ENCODE assay signal across 25 mouse cellular contexts in the genomic region with DNA sequence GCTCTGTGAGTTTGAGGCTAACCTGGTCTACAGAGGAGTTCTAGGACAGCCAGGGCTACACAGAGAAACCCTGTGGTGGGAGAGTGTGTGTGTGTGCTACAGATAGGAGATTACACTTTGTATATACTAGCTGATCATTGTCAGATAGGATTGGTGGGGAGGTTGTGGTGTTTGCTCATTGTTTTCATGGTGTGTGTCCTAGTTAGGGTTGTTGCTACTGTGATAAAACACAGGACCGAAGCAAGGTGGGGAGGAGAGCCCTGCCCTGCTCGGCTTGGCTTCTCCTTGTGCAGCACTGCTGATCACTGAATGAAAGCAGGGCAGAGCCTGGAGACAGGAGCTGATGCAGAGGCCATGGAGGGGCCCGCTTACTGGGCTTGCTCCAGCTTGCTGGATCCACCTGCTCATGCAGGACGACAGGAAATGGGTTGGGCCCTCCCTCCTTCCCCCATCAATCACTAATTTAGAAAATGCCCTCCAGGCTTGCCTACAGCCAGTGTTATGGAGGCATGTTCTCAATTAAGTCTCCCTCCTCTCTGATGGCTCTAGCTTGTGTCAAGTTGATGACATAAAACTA. TPM values are rescaled to one million over a fixed set of nuclear protein-coding genes. Genes with fewer than 3 reads are reported as not detected.
A peak's percentile ranks its signal among the peaks of the same experiment; 100 is the strongest.
DNase-seq lines count a peak whose midpoint lies in the region; ATAC-seq and TF ChIP-seq lines count a peak whose summit lies in the region.
"Had no signal": no experiment of that assay in that cellular context is flagged by ENCODE, and none has a peak within 500 bp of the region (broad histone marks: within the 10 kb centered on the region; RNA-seq: fewer than 3 reads in every experiment).

No protein-coding gene starts in this region.

- no peak overlapping the region for H3K27ac ChIP-seq in stomach, embryonic 15.5 days
- no peak overlapping the region for H3K27ac ChIP-seq in stomach, postnatal 0 days (replicated peaks)
- H3K27ac ChIP-seq in limb, embryonic 11.5 days (replicated peaks; ENCODE audit: low read depth, low read length), result no peak overlapping the region
- no peak overlapping the region for H3K27ac ChIP-seq in stomach, embryonic 16.5 days (ENCODE audit: low read length)
- no peak overlapping the region for H3K27ac ChIP-seq in left cerebral cortex, adult 2 months
- H3K27ac ChIP-seq: forebrain, embryonic 13.5 days; heart, embryonic 10.5 days; hindbrain, embryonic 12.5 days; limb, embryonic 12.5 days; macrophage had no signal

- no peak for TF ChIP-seq EP300 in stomach, postnatal 0 days (optimal IDR thresholded peaks at IDR 0.05)

- TF ChIP-seq CTCF in stomach, postnatal 0 days (IDR thresholded peaks at IDR 0.05; ENCODE audit: low read depth), result no peak
- no peak for TF ChIP-seq CTCF in left cerebral cortex, adult 2 months (IDR thresholded peaks at IDR 0.05)

- ATAC-seq in stomach, embryonic 15.5 days (ENCODE audit: insufficient read depth, low FRiP score, low read depth), result peak; percentile 47; the same call in 1 of the 2 replicates
- ATAC-seq in stomach, postnatal 0 days (ENCODE audit: low FRiP score, low TSS enrichment), result no peak
- ATAC-seq in limb, embryonic 11.5 days (ENCODE audit: insufficient number of reproducible peaks, low FRiP score, low TSS enrichment, low read depth), result no peak
- peak; percentile 56; the same call in 1 of the 2 replicates for ATAC-seq in stomach, embryonic 16.5 days (ENCODE audit: insufficient read depth, low FRiP score)
- ATAC-seq: forebrain, embryonic 13.5 days had no signal

- no peaks in the 10 kb centered on the region for H3K4me1 ChIP-seq in stomach, embryonic 15.5 days
- no peaks in the 10 kb centered on the region for H3K4me1 ChIP-seq in stomach, postnatal 0 days (replicated peaks; ENCODE audit: control insufficient read depth, insufficient read depth)
- no peaks in the 10 kb centered on the region for H3K4me1 ChIP-seq in limb, embryonic 11.5 days (ENCODE audit: control insufficient read depth, insufficient read depth, low read length)
- no peaks in the 10 kb centered on the region for H3K4me1 ChIP-seq in stomach, embryonic 16.5 days (ENCODE audit: control insufficient read depth, insufficient read depth, low read length)
- H3K4me1 ChIP-seq: forebrain, embryonic 13.5 days; hindbrain, embryonic 12.5 days had no signal

- intact Hi-C loops in left cerebral cortex, adult 2 months (cut with DNase I), result no loop called here
- intact Hi-C loops in heart, postnatal 25 days (cut with DNase I), result no loop called here

- H3K9ac ChIP-seq in stomach, embryonic 15.5 days, result no peak overlapping the region
- no peak overlapping the region for H3K9ac ChIP-seq in stomach, postnatal 0 days (ENCODE audit: low read length)
- no peak overlapping the region for H3K9ac ChIP-seq in limb, embryonic 11.5 days (ENCODE audit: low read length)
- H3K9ac ChIP-seq in stomach, embryonic 16.5 days (ENCODE audit: low read length), result no peak overlapping the region
- H3K9ac ChIP-seq: forebrain, embryonic 13.5 days; hindbrain, embryonic 12.5 days; limb, embryonic 12.5 days; lung, embryonic 14.5 days had no signal

- H3K4me3 ChIP-seq in stomach, embryonic 15.5 days (replicated peaks), result no peak overlapping the region
- H3K4me3 ChIP-seq in stomach, postnatal 0 days (ENCODE audit: low read depth, low read length), result no peak overlapping the region
- H3K4me3 ChIP-seq in limb, embryonic 11.5 days (ENCODE audit: low read depth, low read length), result no peak overlapping the region
- no peak overlapping the region for H3K4me3 ChIP-seq in stomach, embryonic 16.5 days (replicated peaks; ENCODE audit: low read length)
- H3K4me3 ChIP-seq in left cerebral cortex, adult 2 months, result no peak overlapping the region
- H3K4me3 ChIP-seq: erythroblast, embryonic 14.5 days; forebrain, embryonic 13.5 days; heart, embryonic 10.5 days; hindbrain, embryonic 12.5 days; limb, embryonic 12.5 days; myocyte had no signal

- H3K27me3 ChIP-seq in stomach, embryonic 15.5 days (replicated peaks), result no peaks in the 10 kb centered on the region
- H3K27me3 ChIP-seq in stomach, postnatal 0 days (ENCODE audit: control insufficient read depth, insufficient read depth, low read length), result no peaks in the 10 kb centered on the region
- H3K27me3 ChIP-seq in limb, embryonic 11.5 days (ENCODE audit: control insufficient read depth, insufficient read depth, low read length), result no peaks in the 10 kb centered on the region
- H3K27me3 ChIP-seq in stomach, embryonic 16.5 days (ENCODE audit: control insufficient read depth, insufficient read depth, low read length), result no peaks in the 10 kb centered on the region
- H3K27me3 ChIP-seq: forebrain, embryonic 13.5 days; hindbrain, embryonic 12.5 days; limb, embryonic 12.5 days had no signal

- no peak for DNase-seq in stomach, postnatal 0 days (ENCODE audit: low spot score)
- DNase-seq in embryo, embryonic 11.5 days (ENCODE audit: low read depth, low spot score), result peak; percentile 13
- DNase-seq in limb, embryonic 11.5 days (ENCODE audit: low spot score), result peak; percentile 31
- no peak for DNase-seq in left cerebral cortex, adult 2 months (ENCODE audit: extremely low spot score in 1 of 2, low spot score in 2 of 2)
- DNase-seq in heart, postnatal 25 days (ENCODE audit: low spot score), result no peak
- DNase-seq: adrenal gland, adult 2 months; cerebellum, adult 9-10 months; gastrocnemius, postnatal 36 days; kidney, adult 18-20 months; kidney, postnatal 10 days; lung, embryonic 14.5 days; midbrain, embryonic 14.5 days; right cerebral cortex, postnatal 14 days had no signal

- WGBS in stomach, embryonic 15.5 days, result 51% methylated on average over 4 of the region's 4 CpGs
- 53% methylated on average over 4 of the region's 4 CpGs for WGBS in stomach, postnatal 0 days
- WGBS in limb, embryonic 11.5 days, result 41% methylated on average over 4 of the region's 4 CpGs
- WGBS in stomach, embryonic 16.5 days, result 55% methylated on average over 4 of the region's 4 CpGs

- no peaks in the 10 kb centered on the region for H3K9me3 ChIP-seq in stomach, embryonic 15.5 days
- no peaks in the 10 kb centered on the region for H3K9me3 ChIP-seq in stomach, postnatal 0 days (ENCODE audit: control insufficient read depth, low read length)
- no peaks in the 10 kb centered on the region for H3K9me3 ChIP-seq in limb, embryonic 11.5 days (ENCODE audit: control insufficient read depth, low read length)
- no peaks in the 10 kb centered on the region for H3K9me3 ChIP-seq in stomach, embryonic 16.5 days (replicated peaks; ENCODE audit: control insufficient read depth, low read length)
- H3K9me3 ChIP-seq: forebrain, embryonic 13.5 days; heart, embryonic 10.5 days; hindbrain, embryonic 12.5 days; limb, embryonic 12.5 days had no signal

- no peak overlapping the region for H3K4me2 ChIP-seq in stomach, embryonic 15.5 days
- H3K4me2 ChIP-seq in stomach, postnatal 0 days (replicated peaks; ENCODE audit: low read depth), result no peak overlapping the region
- no peak overlapping the region for H3K4me2 ChIP-seq in limb, embryonic 11.5 days (ENCODE audit: low read depth, severe bottlenecking)
- no peak overlapping the region for H3K4me2 ChIP-seq in stomach, embryonic 16.5 days (ENCODE audit: low read depth, low read length)
- H3K4me2 ChIP-seq: forebrain, embryonic 13.5 days; hindbrain, embryonic 12.5 days; limb, embryonic 12.5 days; lung, embryonic 14.5 days had no signal

- H3K36me3 ChIP-seq in stomach, embryonic 15.5 days, result peaks cover 50% of the 10 kb centered on the region
- peaks cover 35% of the 10 kb centered on the region for H3K36me3 ChIP-seq in stomach, postnatal 0 days (ENCODE audit: control insufficient read depth, insufficient read depth, low read length)
- peaks cover 24% of the 10 kb centered on the region for H3K36me3 ChIP-seq in limb, embryonic 11.5 days (ENCODE audit: control insufficient read depth, insufficient read depth, low read length)
- H3K36me3 ChIP-seq in stomach, embryonic 16.5 days (ENCODE audit: control insufficient read depth, insufficient read depth, low read length), result peaks cover 37% of the 10 kb centered on the region

RNA-seq across cellular contexts. Expression of a gene that starts 38.3 kb away (rescaled TPM):
- polyA plus RNA-seq in stomach, embryonic 15.5 days (2015; fragmentation: Nextera tagmentation; extraction: Ambion mirVana), result 4.1 and 5.4 TPM in 2 replicates
- 8.9 and 10.0 TPM in 2 replicates for polyA plus RNA-seq in stomach, postnatal 0 days (2015; fragmentation: Nextera tagmentation; extraction: Ambion mirVana)
- 0.60 and 0.87 TPM in 2 replicates for polyA plus RNA-seq in limb, embryonic 11.5 days (2014; fragmentation: Nextera tagmentation; extraction: Ambion mirVana)
- 3.2 and 3.7 TPM in 2 replicates for polyA plus RNA-seq in stomach, embryonic 16.5 days (2015; fragmentation: Nextera tagmentation; extraction: Ambion mirVana)
- total RNA-seq in left cerebral cortex, adult 2 months (2021), result 1 to 10 TPM in 1 of 2 experiments, under 1 TPM in 1; 0.88 to 1.3 TPM
- 1 to 10 TPM; 2.9 to 3.4 TPM for total RNA-seq in heart, postnatal 25 days (2021)

RNA-seq across cellular contexts. Expression of a gene that starts 38.5 kb away (rescaled TPM):
- 28.3 and 29.4 TPM in 2 replicates for polyA plus RNA-seq in stomach, embryonic 15.5 days (2015; fragmentation: Nextera tagmentation; extraction: Ambion mirVana)
- polyA plus RNA-seq in stomach, postnatal 0 days (2015; fragmentation: Nextera tagmentation; extraction: Ambion mirVana), result 21.0 and 24.1 TPM in 2 replicates
- 13.5 and 19.3 TPM in 2 replicates for polyA plus RNA-seq in limb, embryonic 11.5 days (2014; fragmentation: Nextera tagmentation; extraction: Ambion mirVana)
- polyA plus RNA-seq in stomach, embryonic 16.5 days (2015; fragmentation: Nextera tagmentation; extraction: Ambion mirVana), result 31.6 and 36.8 TPM in 2 replicates
- total RNA-seq in left cerebral cortex, adult 2 months (2021), result 1 to 10 TPM; 7.8 to 9.3 TPM
- 10 to 100 TPM; 14.4 to 18.8 TPM for total RNA-seq in heart, postnatal 25 days (2021)

RNA-seq across cellular contexts. Expression of a gene that starts 53.9 kb away (rescaled TPM):
- 2.0 and 7.2 TPM in 2 replicates for polyA plus RNA-seq in stomach, embryonic 15.5 days (2015; fragmentation: Nextera tagmentation; extraction: Ambion mirVana)
- polyA plus RNA-seq in stomach, postnatal 0 days (2015; fragmentation: Nextera tagmentation; extraction: Ambion mirVana), result 0.12 TPM in 1 of 2 replicates, not detected in the other
- polyA plus RNA-seq in limb, embryonic 11.5 days (2014; fragmentation: Nextera tagmentation; extraction: Ambion mirVana), result 0.71 and 0.83 TPM in 2 replicates
- 2.5 and 4.7 TPM in 2 replicates for polyA plus RNA-seq in stomach, embryonic 16.5 days (2015; fragmentation: Nextera tagmentation; extraction: Ambion mirVana)
- not detected for total RNA-seq in left cerebral cortex, adult 2 months (2021)
- not detected for total RNA-seq in heart, postnatal 25 days (2021)
- total RNA-seq: adrenal gland, adult 2 months; gastrocnemius, postnatal 36 days had no signal
- polyA plus RNA-seq: adrenal gland, adult 2 months; C2C12; forebrain, embryonic 13.5 days; heart, postnatal 0 days; macrophage; midbrain, embryonic 14.5 days; myocyte; neural tube, embryonic 14.5 days had no signal

Comparison
In these comparisons a context has a peak if more than half of its experiments do, and no peak if none do; other contexts are left out.
1. ATAC-seq: peak in stomach, embryonic 15.5 days (single experiment) and stomach, embryonic 16.5 days (single experiment); none in stomach, postnatal 0 days (single experiment) and limb, embryonic 11.5 days (single experiment).
2. DNase-seq: peak in embryo, embryonic 11.5 days (single experiment) and limb, embryonic 11.5 days (single experiment); none in stomach, postnatal 0 days (single experiment), left cerebral cortex, adult 2 months (0 of 2) and heart, postnatal 25 days (single experiment).